Mouse (Mus musculus) adrenal gland, postnatal 25 days (tissue): ENCODE results near the gene Tmem274. TPM values are rescaled to one million over a fixed set of nuclear protein-coding genes. Genes with fewer than 3 reads are reported as not detected.

Experiments
- DNase-seq: peaks from one replicate; pipeline ENCODE4 v3.0.0; 2021; ENCODE audit warnings: mixed read lengths
- total RNA-seq: library from RNA; stranded (reverse); gene quantifications from 2 replicates; pipeline ENCODE4 v1.2.3, GENCODE M21; 2021

Tmem274 gene
- total RNA-seq, 1 experiment from 2014 or later: not detected

GRCm38 (mm10) chr4:149525170-149525569, 48.0 kb downstream of the Tmem274 start:
- DNase-seq: no peak

DNA sequence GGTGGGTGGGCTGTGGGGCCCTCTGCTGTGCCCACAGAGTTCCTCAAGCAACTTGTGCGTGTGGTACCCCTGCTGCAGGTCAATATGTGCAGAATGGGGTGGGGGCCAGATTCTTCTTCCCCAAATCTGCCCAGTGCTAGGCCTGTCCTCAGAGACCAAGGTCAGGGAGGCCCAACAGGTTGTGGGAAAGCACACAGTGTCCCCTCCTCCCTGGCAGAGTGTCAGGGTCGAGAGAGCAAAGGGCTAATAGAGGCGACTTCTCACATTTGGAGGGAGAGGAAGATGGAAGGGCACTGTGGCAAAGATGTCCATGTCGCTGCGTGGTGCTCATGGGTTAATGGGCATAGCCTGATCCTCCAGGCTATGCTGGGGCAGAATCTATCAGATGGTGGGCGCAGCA, 48.6 kb downstream of the Tmem274 start:
- DNase-seq: no peak

DNA sequence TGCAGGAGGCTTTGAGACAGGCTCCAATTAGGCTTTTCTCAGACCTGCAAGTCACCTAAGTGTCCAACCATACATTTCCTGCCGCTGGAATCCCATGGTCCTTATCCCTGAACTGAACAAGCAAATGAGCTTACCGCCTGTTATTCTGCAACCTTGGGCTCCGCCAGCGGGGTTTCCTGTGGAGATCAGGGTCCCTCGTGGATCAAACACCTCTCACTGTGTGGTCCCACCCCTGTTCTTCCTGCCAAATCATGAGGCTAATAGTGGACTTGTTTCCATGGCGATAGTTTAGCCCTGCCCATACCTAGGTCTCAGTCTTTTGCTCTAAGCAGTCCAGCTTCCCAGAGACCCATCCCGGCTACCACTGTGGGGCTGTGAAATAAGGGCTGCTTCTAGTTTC, 49.2 kb downstream of the Tmem274 start:
- DNase-seq: no peak

GRCm38 (mm10) chr4:149527621-149528354, 50.6 kb downstream of the Tmem274 start:
- DNase-seq: no peak

DNA sequence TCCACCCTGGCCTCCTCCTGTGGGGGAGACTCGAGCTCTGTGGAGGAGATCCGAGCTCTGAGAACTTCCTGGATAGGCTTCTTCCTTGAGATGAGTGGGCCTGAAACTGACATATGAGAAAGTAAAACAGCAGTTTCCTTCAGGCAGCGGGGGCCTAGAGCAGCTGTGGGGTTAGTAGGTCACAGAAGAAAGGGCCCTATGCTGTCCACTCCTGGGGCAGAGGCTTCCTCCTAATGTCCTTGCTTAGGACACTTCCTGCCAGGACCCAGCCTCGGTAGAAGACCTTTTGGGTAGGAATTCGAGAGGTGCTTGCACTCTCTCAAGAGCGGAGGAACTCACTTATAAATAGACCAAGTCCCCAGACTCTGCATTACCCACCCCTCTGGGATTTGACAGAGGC, 52.5 kb downstream of the Tmem274 start:
- DNase-seq: no peak

Other genes with a start within 250 kb of the Tmem274 start
- 182 and 199 TPM in 2 replicates for gene Kif1b, start 169.7 kb upstream of the Tmem274 start, total RNA-seq
- 105 and 111 TPM in 2 replicates for gene Ube4b, start 50.6 kb upstream of the Tmem274 start, total RNA-seq
- gene Rbp7, start 22.4 kb upstream of the Tmem274 start, total RNA-seq: 7.0 and 13.4 TPM in 2 replicates
- 12.2 and 17.1 TPM in 2 replicates for gene Nmnat1, start 7.8 kb downstream of the Tmem274 start, total RNA-seq
- 25.8 and 26.5 TPM in 2 replicates for gene Lzic, start 7.9 kb downstream of the Tmem274 start, total RNA-seq
- gene Ctnnbip1, start 40.9 kb downstream of the Tmem274 start, total RNA-seq: 24.6 and 39.4 TPM in 2 replicates
- gene Clstn1, start 109.1 kb downstream of the Tmem274 start, total RNA-seq: 67.9 and 83.9 TPM in 2 replicates
- gene Pik3cd, start 225.2 kb downstream of the Tmem274 start, total RNA-seq: 2.0 and 4.4 TPM in 2 replicates